Comparison of ENCODE assay signal across 8 mouse cellular contexts in the genomic region with DNA sequence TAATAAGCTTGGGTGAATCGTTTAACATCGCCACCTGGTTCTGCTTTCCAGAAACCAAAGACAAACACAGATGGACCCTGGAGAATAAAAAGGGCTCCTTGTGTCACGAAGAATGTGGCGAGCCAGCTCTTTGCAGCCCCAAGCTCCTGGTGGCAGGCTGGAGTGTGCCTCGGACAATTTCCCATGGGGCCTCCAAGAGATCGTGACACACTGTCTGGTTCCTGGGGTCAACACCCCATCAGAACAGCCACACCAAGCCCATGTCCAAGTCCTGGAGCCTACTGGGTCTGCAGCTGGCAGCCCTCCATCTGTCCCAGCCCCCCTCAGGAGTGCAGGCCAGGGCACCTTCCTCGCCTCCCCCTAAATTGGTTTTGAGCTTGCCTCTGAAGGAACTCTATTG. TPM values are rescaled to one million over a fixed set of nuclear protein-coding genes. Genes with fewer than 3 reads are reported as not detected.
DNase-seq lines count a peak whose midpoint lies in the region; ATAC-seq and TF ChIP-seq lines count a peak whose summit lies in the region.

No protein-coding gene starts in this region.

- H3K27me3 ChIP-seq in heart, adult 2 months (ENCODE audit: control insufficient read depth, insufficient read depth, low read length), result no peaks in the 10 kb centered on the region
- peaks cover 2% of the 10 kb centered on the region for H3K27me3 ChIP-seq in CH12.LX (replicated peaks)
- no peaks in the 10 kb centered on the region for H3K27me3 ChIP-seq in intestine, embryonic 16.5 days (replicated peaks; ENCODE audit: control insufficient read depth, insufficient read depth, low read length)
- H3K27me3 ChIP-seq in midbrain, embryonic 10.5 days (ENCODE audit: low read depth, poor library complexity, severe bottlenecking), result no peaks in the 10 kb centered on the region

- peak overlapping the region; percentile 70 for H3K4me3 ChIP-seq in heart, adult 2 months
- peak overlapping the region; percentile 72 to 90 (median 77) for H3K4me3 ChIP-seq in CH12.LX (replicated peaks in 1 of 3; ENCODE audit: low read depth in 2 of 3, low read length in 2 of 3, poor library complexity in 1 of 3)
- peak overlapping the region; percentile 68 for H3K4me3 ChIP-seq in intestine, embryonic 16.5 days (ENCODE audit: low read length)
- H3K4me3 ChIP-seq in midbrain, embryonic 10.5 days, result peak overlapping the region; percentile 76

- dilution Hi-C loops in CH12.LX (cut with MboI; ENCODE audit: extremely low pct_ligation_motif_present, extremely low pct_unique_long_range_greater_than_20kb, low sequenced_read_pairs), result no loop called here

- H3K4me2 ChIP-seq in CH12.LX (ENCODE audit: insufficient read depth, low read depth, poor library complexity, severe bottlenecking), result peak overlapping the region; percentile 69
- H3K4me2 ChIP-seq in intestine, embryonic 16.5 days (ENCODE audit: low read depth, low read length), result peak overlapping the region; percentile 93

- WGBS in heart, adult 2 months, result 15% methylated on average over 7 of the region's 7 CpGs
- WGBS in intestine, embryonic 16.5 days, result 14% methylated on average over 7 of the region's 7 CpGs
- 33% methylated on average over 7 of the region's 7 CpGs for WGBS in midbrain, embryonic 10.5 days

- no peak for TF ChIP-seq CTCF in heart, adult 2 months (IDR thresholded peaks at IDR 0.05)
- TF ChIP-seq CTCF in CH12.LX (conservative IDR thresholded peaks at IDR 0.05 in 1 of 2, IDR thresholded peaks at IDR 0.05 in 1 of 2; ENCODE audit: low read depth in 2 of 2, low read length in 2 of 2), result no peak

- peak overlapping the region; percentile 81 for H3K27ac ChIP-seq in heart, adult 2 months
- H3K27ac ChIP-seq in CH12.LX (ENCODE audit: insufficient read depth, low read depth), result no peak overlapping the region; the same call in 1 of the 2 replicates
- peak overlapping the region; percentile 79 for H3K27ac ChIP-seq in intestine, embryonic 16.5 days (ENCODE audit: low read length)
- peak overlapping the region; percentile 93 for H3K27ac ChIP-seq in midbrain, embryonic 10.5 days (replicated peaks)

- in situ Hi-C loops in CH12.LX (cut with MboI; ENCODE audit: low pct_ligation_motif_present, low pct_unique_long_range_greater_than_20kb, low sequenced_read_pairs), result loop anchor here (5.0 kb wide), 1 partner anchor 90 kb away; no protein-coding TSS in a partner anchor

- no peak for TF ChIP-seq RAD21 in CH12.LX (IDR thresholded peaks at IDR 0.05; ENCODE audit: low read depth, low read length)

- H3K9ac ChIP-seq in heart, adult 2 months (ENCODE audit: low read depth, low read length), result peak overlapping the region; percentile 76
- peak overlapping the region; percentile 84 for H3K9ac ChIP-seq in CH12.LX (ENCODE audit: insufficient read depth, low read depth)
- peak overlapping the region; percentile 82 for H3K9ac ChIP-seq in intestine, embryonic 16.5 days (ENCODE audit: low read depth, low read length)

- intact Hi-C loops in heart, adult 2 months (cut with DNase I), result no loop called here
- intact Hi-C loops in heart, postnatal 25 days (cut with DNase I), result no loop called here

- DNase-seq in heart, adult 2 months, result no peak
- DNase-seq in heart, postnatal 25 days (ENCODE audit: low spot score), result no peak
- no peak for DNase-seq in CH12.LX (ENCODE audit: extremely low read depth)
- DNase-seq in embryo, embryonic 11 days, result peak; percentile 55
- no peak for DNase-seq in midbrain, embryonic 10.5 days (ENCODE audit: low spot score)
- no peak for DNase-seq in natural killer cell, adult 2 months (ENCODE audit: low spot score in 2 of 2)
- no peak for DNase-seq in spleen, postnatal 36 days (ENCODE audit: low spot score in 2 of 2)

- no peaks in the 10 kb centered on the region for H3K36me3 ChIP-seq in heart, adult 2 months (ENCODE audit: control insufficient read depth, insufficient read depth, low read length)
- H3K36me3 ChIP-seq in CH12.LX (replicated peaks in 1 of 2; ENCODE audit: control insufficient read depth in 1 of 2, insufficient read depth in 1 of 2, low read length in 1 of 2), result peaks cover 0 to 4% of the 10 kb centered on the region in 2 experiments
- H3K36me3 ChIP-seq in intestine, embryonic 16.5 days (ENCODE audit: control insufficient read depth, insufficient read depth, low read length), result no peaks in the 10 kb centered on the region
- no peaks in the 10 kb centered on the region for H3K36me3 ChIP-seq in midbrain, embryonic 10.5 days

- TF ChIP-seq POLR2A in heart, adult 2 months (IDR thresholded peaks at IDR 0.05; ENCODE audit: insufficient read depth, low read depth, low read length), result no peak
- TF ChIP-seq POLR2A in CH12.LX (IDR thresholded peaks at IDR 0.05; ENCODE audit: low read depth, low read length), result no peak

- H3K4me1 ChIP-seq in heart, adult 2 months (ENCODE audit: control insufficient read depth, insufficient read depth, low read length), result peaks cover 2% of the 10 kb centered on the region
- peaks cover 5 to 27% of the 10 kb centered on the region in 2 experiments; a peak in 2 of 4 replicates for H3K4me1 ChIP-seq in CH12.LX (ENCODE audit: control insufficient read depth in 1 of 2, insufficient read depth in 2 of 2)
- peaks cover 14% of the 10 kb centered on the region for H3K4me1 ChIP-seq in intestine, embryonic 16.5 days (ENCODE audit: control insufficient read depth, insufficient read depth, low read length)
- peaks cover 31% of the 10 kb centered on the region for H3K4me1 ChIP-seq in midbrain, embryonic 10.5 days

- ATAC-seq in intestine, embryonic 16.5 days, result peak; percentile 52

- no peak for TF ChIP-seq EP300 in heart, adult 2 months (IDR thresholded peaks at IDR 0.05; ENCODE audit: insufficient read depth, low read depth, low read length)
- TF ChIP-seq EP300 in CH12.LX (IDR thresholded peaks at IDR 0.05; ENCODE audit: low read length), result no peak

- H3K9me3 ChIP-seq in CH12.LX (replicated peaks; ENCODE audit: low read length), result no peaks in the 10 kb centered on the region
- no peaks in the 10 kb centered on the region for H3K9me3 ChIP-seq in intestine, embryonic 16.5 days (ENCODE audit: control insufficient read depth, low read length)
- H3K9me3 ChIP-seq in midbrain, embryonic 10.5 days (replicated peaks), result no peaks in the 10 kb centered on the region

- H3K79me2 ChIP-seq in heart, adult 2 months (replicated peaks; ENCODE audit: control insufficient read depth, insufficient read depth, low read length), result no peaks in the 10 kb centered on the region
- H3K79me2 ChIP-seq in CH12.LX (replicated peaks; ENCODE audit: control insufficient read depth, extremely low read depth, insufficient read depth, poor library complexity, severe bottlenecking), result no peaks in the 10 kb centered on the region

TF ChIP-seq in CH12.LX, 34 proteins besides CTCF, POLR2A, EP300 and RAD21:
- TF ChIP-seq ZNF384 (IDR thresholded peaks at IDR 0.05; ENCODE audit: low read depth, low read length) (no peak), BHLHE40 (IDR thresholded peaks at IDR 0.05; ENCODE audit: low read depth, low read length) (0 out of 2 replicates have a peak, but pooled peaks have one; percentile 18)

RNA-seq across cellular contexts. Expression of a gene that starts 0.5 kb away (rescaled TPM):
- total RNA-seq in heart, adult 2 months (2021), result 10 to 100 TPM; 11.3 TPM
- 14.6 and 15.6 TPM in 2 replicates for polyA plus RNA-seq in heart, adult 2 months (2012; rRNA removed)
- 10 to 100 TPM; 10.5 to 12.4 TPM for total RNA-seq in heart, postnatal 25 days (2021)
- 7.8 and 10.4 TPM in 2 replicates for total RNA-seq in CH12.LX (2012; rRNA removed)
- 5.8 and 7.7 TPM in 2 replicates for total RNA-seq in CH12.LX (2014; rRNA removed)
- 3.8 and 8.1 TPM in 2 replicates for polyA plus RNA-seq in CH12.LX (2012; ENCODE audit: insufficient read length, low read depth)
- polyA plus RNA-seq in intestine, embryonic 16.5 days (2015; fragmentation: Nextera tagmentation; extraction: Ambion mirVana), result 17.8 and 18.1 TPM in 2 replicates
- 15.4 and 16.4 TPM in 2 replicates for polyA plus RNA-seq in midbrain, embryonic 10.5 days (2016; fragmentation: Nextera tagmentation; extraction: Ambion mirVana)
